Comparison of ENCODE assay signal across 19 mouse cellular contexts in genomic region chr3:70321161-70321657, GRCm38 (mm10).
A peak's percentile ranks its signal among the peaks of the same experiment; 100 is the strongest.
DNase-seq lines count a peak whose midpoint lies in the region; ATAC-seq and TF ChIP-seq lines count a peak whose summit lies in the region.
"Had no signal": no experiment of that assay in that cellular context is flagged by ENCODE, and none has a peak within 500 bp of the region (broad histone marks: within the 10 kb centered on the region; RNA-seq: fewer than 3 reads in every experiment).

No protein-coding gene starts in this region.

- peak; percentile 65 for TF ChIP-seq EP300 in CH12.LX (IDR thresholded peaks at IDR 0.05; ENCODE audit: low read length)

- H3K79me2 ChIP-seq in CH12.LX (replicated peaks; ENCODE audit: control insufficient read depth, extremely low read depth, insufficient read depth, poor library complexity, severe bottlenecking), result no peaks in the 10 kb centered on the region

- DNase-seq in midbrain, embryonic 11.5 days (ENCODE audit: low spot score, missing footprints), result peak; percentile 75
- peak; percentile 64 for DNase-seq in CH12.LX (ENCODE audit: extremely low read depth)
- DNase-seq in limb, embryonic 10.5 days (ENCODE audit: low spot score), result no peak
- DNase-seq: adrenal gland, adult 2 months; adrenal gland, adult 8-10 months; adrenal gland, postnatal 10 days; adrenal gland, postnatal 14 days; adrenal gland, postnatal 25 days; adrenal gland, postnatal 36 days; B cell, adult 2 months; cerebellum, adult 11 months; cerebellum, adult 11-12 months; cerebellum, adult 18-20 months; cerebellum, adult 2 months had no signal

- H3K27me3 ChIP-seq in midbrain, embryonic 11.5 days (ENCODE audit: control insufficient read depth, insufficient read depth, low read length), result no peaks in the 10 kb centered on the region
- no peaks in the 10 kb centered on the region for H3K27me3 ChIP-seq in midbrain, embryonic 15.5 days (replicated peaks)
- no peaks in the 10 kb centered on the region for H3K27me3 ChIP-seq in CH12.LX (replicated peaks)
- no peaks in the 10 kb centered on the region for H3K27me3 ChIP-seq in limb, embryonic 10.5 days (ENCODE audit: low read depth, poor library complexity, severe bottlenecking)

- no peak overlapping the region for H3K4me2 ChIP-seq in midbrain, embryonic 11.5 days
- H3K4me2 ChIP-seq in midbrain, embryonic 15.5 days, result no peak overlapping the region
- peak overlapping the region; percentile 55; the same call in 1 of the 2 replicates for H3K4me2 ChIP-seq in CH12.LX (ENCODE audit: insufficient read depth, low read depth, poor library complexity, severe bottlenecking)

- no peak overlapping the region for H3K4me3 ChIP-seq in midbrain, embryonic 11.5 days (ENCODE audit: low read depth, low read length)
- H3K4me3 ChIP-seq in midbrain, embryonic 15.5 days, result no peak overlapping the region
- no peak overlapping the region for H3K4me3 ChIP-seq in CH12.LX (replicated peaks in 1 of 3; ENCODE audit: low read depth in 2 of 3, low read length in 2 of 3, poor library complexity in 1 of 3)
- no peak overlapping the region for H3K4me3 ChIP-seq in limb, embryonic 10.5 days

- no peak overlapping the region for H3K9ac ChIP-seq in midbrain, embryonic 11.5 days (ENCODE audit: low read length)
- no peak overlapping the region for H3K9ac ChIP-seq in midbrain, embryonic 15.5 days
- H3K9ac ChIP-seq in CH12.LX (ENCODE audit: insufficient read depth, low read depth), result no peak overlapping the region

- H3K36me3 ChIP-seq in midbrain, embryonic 11.5 days (ENCODE audit: control insufficient read depth, insufficient read depth, low read length), result no peaks in the 10 kb centered on the region
- no peaks in the 10 kb centered on the region for H3K36me3 ChIP-seq in midbrain, embryonic 15.5 days (replicated peaks)
- H3K36me3 ChIP-seq in CH12.LX (replicated peaks in 1 of 2; ENCODE audit: control insufficient read depth in 1 of 2, insufficient read depth in 1 of 2, low read length in 1 of 2), result no peaks in the 10 kb centered on the region
- H3K36me3 ChIP-seq in limb, embryonic 10.5 days, result no peaks in the 10 kb centered on the region
- H3K36me3 ChIP-seq: G1E had no signal

- no peaks in the 10 kb centered on the region for H3K4me1 ChIP-seq in midbrain, embryonic 11.5 days (ENCODE audit: control insufficient read depth, insufficient read depth, low read length)
- no peaks in the 10 kb centered on the region for H3K4me1 ChIP-seq in midbrain, embryonic 15.5 days
- peaks cover 11 to 52% of the 10 kb centered on the region in 2 experiments; a peak in 3 of 4 replicates for H3K4me1 ChIP-seq in CH12.LX (ENCODE audit: control insufficient read depth in 1 of 2, insufficient read depth in 2 of 2)
- H3K4me1 ChIP-seq in limb, embryonic 10.5 days, result no peaks in the 10 kb centered on the region

- TF ChIP-seq POLR2A in CH12.LX (IDR thresholded peaks at IDR 0.05; ENCODE audit: low read depth, low read length), result no peak

- no peak for TF ChIP-seq CTCF in CH12.LX (conservative IDR thresholded peaks at IDR 0.05 in 1 of 2, IDR thresholded peaks at IDR 0.05 in 1 of 2; ENCODE audit: low read depth in 2 of 2, low read length in 2 of 2)

- no peak for TF ChIP-seq RAD21 in CH12.LX (IDR thresholded peaks at IDR 0.05; ENCODE audit: low read depth, low read length)

- dilution Hi-C loops in CH12.LX (cut with MboI; ENCODE audit: extremely low pct_ligation_motif_present, extremely low pct_unique_long_range_greater_than_20kb, low sequenced_read_pairs), result no loop called here

- H3K9me3 ChIP-seq in midbrain, embryonic 11.5 days (ENCODE audit: control insufficient read depth, low read length), result no peaks in the 10 kb centered on the region
- no peaks in the 10 kb centered on the region for H3K9me3 ChIP-seq in midbrain, embryonic 15.5 days
- H3K9me3 ChIP-seq in CH12.LX (replicated peaks; ENCODE audit: low read length), result no peaks in the 10 kb centered on the region
- H3K9me3 ChIP-seq in limb, embryonic 10.5 days (replicated peaks), result no peaks in the 10 kb centered on the region
- H3K9me3 ChIP-seq: G1E had no signal

- H3K27ac ChIP-seq in midbrain, embryonic 11.5 days (ENCODE audit: low read depth, low read length), result no peak overlapping the region
- H3K27ac ChIP-seq in midbrain, embryonic 15.5 days, result no peak overlapping the region
- peak overlapping the region; percentile 18; the same call in 1 of the 2 replicates for H3K27ac ChIP-seq in CH12.LX (ENCODE audit: insufficient read depth, low read depth)
- no peak overlapping the region for H3K27ac ChIP-seq in limb, embryonic 10.5 days

- ATAC-seq in midbrain, embryonic 11.5 days (ENCODE audit: low FRiP score), result no peak
- ATAC-seq in midbrain, embryonic 15.5 days (replicated peaks), result no peak
- ATAC-seq: activated CD4-positive, CD25-positive, alpha-beta regulatory T cell, adult 4 months; CD4-positive, CD25-positive, alpha-beta regulatory T cell, adult 4 months; Patski had no signal

- in situ Hi-C loops in CH12.LX (cut with MboI; ENCODE audit: low pct_ligation_motif_present, low pct_unique_long_range_greater_than_20kb, low sequenced_read_pairs), result no loop called here

TF ChIP-seq in CH12.LX, 34 proteins besides CTCF, POLR2A, EP300 and RAD21:
- TF ChIP-seq TBP (conservative IDR thresholded peaks at IDR 0.05; ENCODE audit: low read depth, low read length) (no peak), ELF1 (IDR thresholded peaks at IDR 0.05; ENCODE audit: low read depth, low read length) (no peak), MEF2A (IDR thresholded peaks at IDR 0.05; ENCODE audit: borderline replicate concordance, low read depth, low read length) (peak; percentile 15; the same call in 1 of the 2 replicates), TCF12 (IDR thresholded peaks at IDR 0.05; ENCODE audit: low read depth, low read length) (peak; percentile 52; the same call in 1 of the 2 replicates), MXI1 (IDR thresholded peaks at IDR 0.05; ENCODE audit: low read depth, low read length) (no peak), ZNF384 (IDR thresholded peaks at IDR 0.05; ENCODE audit: low read depth, low read length) (no peak), SMC3 (IDR thresholded peaks at IDR 0.05; ENCODE audit: low read depth, low read length) (no peak), ZMIZ1 (IDR thresholded peaks at IDR 0.05; ENCODE audit: low read depth, low read length) (no peak), BHLHE40 (IDR thresholded peaks at IDR 0.05; ENCODE audit: low read depth, low read length) (peak; percentile 45; the same call in 1 of the 2 replicates), ETS1 (conservative IDR thresholded peaks at IDR 0.05; ENCODE audit: low read depth, low read length) (peak; percentile 57), PAX5 (IDR thresholded peaks at IDR 0.05; ENCODE audit: low read length) (no peak), NELFE (IDR thresholded peaks at IDR 0.05; ENCODE audit: low read depth, low read length) (no peak), USF2 (conservative IDR thresholded peaks at IDR 0.05; ENCODE audit: low read depth, low read length) (no peak), SIN3A (IDR thresholded peaks at IDR 0.05; ENCODE audit: low read length) (no peak), IRF4 (IDR thresholded peaks at IDR 0.05; ENCODE audit: low read depth, low read length) (peak; percentile 51; the same call in 1 of the 2 replicates)
TF ChIP-seq in CH12.LX: peak in this region for 5.
